Mouse (Mus musculus) G1E (cell line): Measurements from ENCODE around the gene Dcun1d4.

Experiments used
- CTCF ChIP-seq: IDR thresholded peaks from 2 replicates; pipeline ENCODE4 v1.5.1; 2012; ENCODE audit warnings: low read depth, low read length, inconsistent platforms, mixed read lengths
- GATA1 ChIP-seq: IDR thresholded peaks from 2 replicates; pipeline ENCODE4 v1.6.1; 2012; ENCODE audit warnings: borderline replicate concordance, low read length, inconsistent platforms, mixed read lengths
- GATA2 ChIP-seq: IDR thresholded peaks from 2 replicates; pipeline ENCODE4 v1.6.1; 2012; ENCODE audit warnings: low read depth, low read length, inconsistent platforms, borderline replicate concordance
- POLR2AphosphoS5 ChIP-seq: IDR thresholded peaks from 2 replicates; pipeline ENCODE4 v1.6.1; 2012; ENCODE audit warnings: low read depth, low read length, inconsistent platforms; ENCODE audit not compliant: insufficient replicate concordance
- TAL1 ChIP-seq: conservative IDR thresholded peaks from 2 replicates; pipeline ENCODE4 v1.6.1; 2012; ENCODE audit warnings: low read depth, low read length, inconsistent platforms, mixed read lengths

DNA sequence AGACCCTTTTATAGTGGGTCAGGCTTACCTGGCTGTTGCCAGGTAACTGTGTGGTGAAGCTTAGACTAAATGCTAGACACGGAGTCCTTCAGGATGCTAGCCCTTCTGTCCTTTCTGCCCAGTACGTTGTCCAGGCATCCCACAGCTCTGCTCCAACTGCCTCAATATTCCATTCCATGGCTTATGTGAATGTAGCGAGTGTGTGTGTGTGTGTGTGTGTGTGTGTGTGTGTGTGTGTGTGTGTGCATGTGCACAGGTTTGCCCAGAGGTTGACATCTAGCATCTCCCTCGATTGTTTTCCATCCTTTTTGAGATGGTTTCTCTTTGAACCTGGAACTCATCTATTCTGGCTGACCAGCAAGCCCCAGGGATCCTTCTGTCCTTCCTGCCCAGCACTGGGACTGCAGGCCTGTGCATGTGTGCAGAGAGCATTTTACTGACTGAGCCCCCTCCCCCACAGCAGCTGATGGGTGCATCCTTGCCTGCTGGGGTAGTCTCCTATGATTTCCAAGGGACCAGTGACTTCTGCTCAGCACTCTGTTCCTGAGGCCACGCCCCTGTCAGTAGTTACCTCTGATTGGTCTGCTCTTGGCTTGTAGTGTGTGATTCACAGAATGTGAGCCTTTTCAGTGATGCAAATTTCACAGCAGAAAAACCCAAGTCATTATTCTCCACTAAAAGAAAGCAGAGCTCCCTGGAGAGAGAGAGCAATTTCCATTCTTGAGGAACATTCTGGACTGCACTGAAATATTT lies 118.3 kb downstream of the Dcun1d4 start:
- TF ChIP-seq CTCF, result no peak
- no peak for TF ChIP-seq GATA1
- TF ChIP-seq TAL1, result no peak
- TF ChIP-seq GATA2, result no peak
- no peak for TF ChIP-seq POLR2AphosphoS5
